Mouse (Mus musculus) MEL-GATA-1-ER (cell line): ENCODE measurements around the gene Colca2.
A peak's percentile ranks its signal among the peaks of the same experiment; 100 is the strongest.

Experiments used
- DNase-seq: peaks from one replicate; pipeline ENCODE4 v3.0.0-alpha.2; 2012; ENCODE audit warnings: low read depth; ENCODE audit errors: extremely low read depth

The Colca2 gene

DNA sequence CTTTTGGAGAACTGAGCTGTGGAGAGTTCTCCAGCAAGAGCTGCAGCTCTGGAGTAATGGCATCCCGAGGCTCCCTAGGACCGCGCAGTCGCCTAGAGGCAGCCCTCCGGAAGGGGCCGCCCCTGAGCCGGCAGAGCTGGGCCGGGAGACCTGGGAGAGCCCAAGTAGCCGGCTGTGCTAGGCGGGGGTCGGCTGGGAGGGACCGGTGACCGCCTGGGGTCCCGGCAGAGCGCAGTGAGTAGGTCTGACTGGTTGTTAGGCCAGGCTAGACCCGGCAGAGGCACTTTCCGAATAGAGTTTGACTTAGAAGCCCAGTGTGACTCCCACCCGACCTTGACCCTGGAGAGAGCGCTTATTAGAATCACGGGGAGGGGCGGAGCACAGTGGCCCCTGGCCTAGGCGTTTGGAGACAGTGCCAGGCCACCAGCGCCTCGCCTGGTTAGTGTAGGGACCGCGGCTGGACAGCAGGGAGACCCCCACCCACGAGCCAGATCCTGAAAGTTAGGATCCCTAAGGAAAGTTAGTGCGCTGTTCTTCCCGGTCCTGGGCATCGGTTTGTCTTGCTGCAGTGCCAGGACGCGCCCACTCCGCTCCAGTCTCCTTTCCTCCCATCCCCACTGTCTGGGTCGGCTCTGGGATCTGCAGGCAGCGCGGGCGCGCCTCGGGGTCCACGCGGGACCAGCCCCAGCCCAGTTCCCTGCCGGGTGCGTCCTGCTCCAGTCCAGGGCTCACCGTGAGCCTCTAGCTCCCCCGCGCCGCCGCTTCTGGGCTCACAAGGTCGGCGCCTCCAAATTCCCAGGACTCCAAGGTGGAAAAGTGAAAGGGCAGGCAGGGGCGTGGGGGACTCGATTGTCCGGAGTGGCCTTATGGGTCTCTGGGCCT, at the start of gene Colca2:
TSS of gene Colca2 (minus strand) at position 70 of the 882 bp plus-strand sequence.
- no peak for DNase-seq

DNA sequence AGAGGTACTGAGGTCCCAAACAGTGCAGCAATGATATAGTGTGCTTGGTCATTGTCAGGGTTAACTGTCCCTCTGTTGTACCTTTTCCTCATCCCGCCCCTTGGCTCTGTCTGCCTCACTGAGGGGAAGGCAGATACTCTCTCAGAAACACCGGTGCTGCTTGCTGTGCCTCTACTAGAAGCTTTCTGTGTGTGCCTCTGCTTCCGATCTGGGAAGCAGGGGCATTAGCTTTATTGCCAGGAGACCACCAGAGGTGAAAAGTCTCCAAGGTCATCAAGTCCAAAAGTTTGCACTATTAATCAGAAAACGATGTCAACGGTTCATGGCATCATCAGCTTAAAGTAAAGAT, 49.2 kb upstream of the Colca2 start:
- DNase-seq, result no peak

GRCm38 (mm10) chr9:51326619-51327554, 48.5 kb upstream of the Colca2 start:
- DNase-seq, result no peak

DNA sequence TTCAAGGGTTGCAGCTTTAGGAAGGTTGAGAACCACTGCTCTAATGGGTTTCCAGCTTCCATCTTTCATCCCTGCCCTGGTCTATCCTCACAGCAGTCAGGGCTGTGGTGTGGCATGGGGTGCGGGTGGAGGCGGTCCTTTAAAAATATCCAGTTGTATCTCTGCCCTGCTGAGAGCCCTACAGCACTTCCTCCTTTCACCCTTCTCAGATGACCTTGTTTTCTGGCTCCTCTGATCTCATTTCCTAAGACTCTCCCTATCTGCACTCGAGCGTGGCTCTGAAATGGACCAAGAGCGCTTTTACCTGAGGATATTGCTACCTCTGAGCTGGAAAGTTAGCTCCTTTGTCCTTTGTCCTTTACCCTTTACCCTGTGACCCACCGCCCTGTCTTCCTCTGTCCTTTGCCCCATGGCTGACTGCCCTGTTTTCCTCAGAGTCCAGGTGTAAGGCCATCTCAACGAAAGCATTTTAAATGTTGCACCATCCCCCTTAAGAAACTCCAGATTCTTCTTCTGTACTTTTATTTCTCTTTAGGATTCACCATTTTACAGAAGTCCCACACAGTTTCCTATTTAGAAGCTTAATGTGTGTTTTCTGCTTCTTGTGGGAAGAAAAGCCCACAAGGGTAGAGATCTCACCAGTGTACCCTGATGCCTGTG, 46.2 kb upstream of the Colca2 start:
- DNase-seq, result no peak

DNA sequence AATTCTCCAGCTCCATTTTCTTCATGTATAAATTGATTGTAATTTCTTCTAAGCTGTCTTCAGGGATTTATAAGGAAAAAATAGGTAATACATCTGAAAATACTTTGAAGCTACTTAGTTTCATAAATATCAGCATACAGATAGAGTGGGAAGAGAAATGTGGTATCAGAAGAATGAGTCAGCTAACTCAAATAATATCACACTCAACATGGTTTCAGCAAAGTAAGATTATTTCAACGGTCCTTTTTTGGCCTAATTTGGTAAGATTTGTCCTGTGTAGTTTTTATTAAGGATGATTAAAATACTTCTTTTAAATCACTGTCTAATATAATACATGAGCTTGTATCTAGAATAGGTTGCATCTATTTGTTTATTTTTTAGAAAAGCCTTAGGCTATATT, 41.7 kb upstream of the Colca2 start:
- no peak for DNase-seq

DNA sequence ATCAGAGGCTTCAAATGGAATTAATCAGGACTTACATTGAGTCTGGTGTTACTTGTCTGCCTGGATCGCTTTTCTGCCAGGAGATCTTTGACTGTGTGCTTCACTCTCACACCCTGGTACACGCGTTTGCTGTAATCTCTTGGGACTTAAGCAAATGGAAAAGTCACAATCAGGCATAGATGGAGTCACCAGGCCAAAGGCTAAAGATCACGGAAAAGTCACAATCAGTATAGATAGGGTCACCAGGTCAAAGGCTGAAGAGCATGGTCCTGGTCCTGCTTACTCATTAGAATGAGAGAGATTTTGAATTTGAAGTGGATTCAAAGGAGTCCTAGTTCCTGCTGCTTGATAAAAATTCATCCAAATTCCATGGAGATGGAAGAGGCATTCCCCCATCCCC, 39.9 kb upstream of the Colca2 start:
- DNase-seq, result no peak

GRCm38 (mm10) chr9:51317322-51317721, 39.0 kb upstream of the Colca2 start:
- DNase-seq, result no peak

DNA sequence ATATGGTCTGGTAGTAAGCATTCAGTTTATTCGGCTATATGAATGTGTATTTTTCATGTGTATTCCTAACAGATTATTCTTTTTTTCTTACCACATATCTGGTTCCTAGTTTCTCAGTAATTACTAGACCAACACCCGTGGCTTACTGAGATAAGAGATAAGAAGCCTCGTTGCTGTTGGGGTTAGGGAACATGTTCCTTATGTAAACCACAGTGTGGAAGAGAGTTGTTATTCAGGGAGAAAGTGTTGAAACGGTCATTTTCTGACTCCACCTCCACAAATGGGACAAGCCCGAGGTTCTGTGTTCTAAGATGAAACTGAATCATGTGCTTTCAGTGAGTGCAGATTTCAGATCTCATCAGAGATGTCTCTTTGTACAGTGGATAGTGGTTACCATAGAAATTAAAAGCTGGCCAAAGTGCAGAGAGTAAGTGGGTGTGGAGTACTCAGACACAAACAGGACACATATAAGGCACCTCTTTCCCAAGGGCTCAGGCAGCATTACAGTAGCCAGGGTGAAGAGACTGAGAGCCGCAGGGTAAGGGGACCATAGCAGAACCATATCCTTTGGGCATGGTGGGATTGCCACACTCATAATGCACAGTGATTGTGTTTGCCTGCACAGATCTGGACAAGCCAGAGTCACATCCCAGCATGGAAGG, 37.2 kb upstream of the Colca2 start:
- DNase-seq, result peak; percentile 88

GRCm38 (mm10) chr9:51312554-51313317, 34.4 kb upstream of the Colca2 start:
- no peak for DNase-seq

DNA sequence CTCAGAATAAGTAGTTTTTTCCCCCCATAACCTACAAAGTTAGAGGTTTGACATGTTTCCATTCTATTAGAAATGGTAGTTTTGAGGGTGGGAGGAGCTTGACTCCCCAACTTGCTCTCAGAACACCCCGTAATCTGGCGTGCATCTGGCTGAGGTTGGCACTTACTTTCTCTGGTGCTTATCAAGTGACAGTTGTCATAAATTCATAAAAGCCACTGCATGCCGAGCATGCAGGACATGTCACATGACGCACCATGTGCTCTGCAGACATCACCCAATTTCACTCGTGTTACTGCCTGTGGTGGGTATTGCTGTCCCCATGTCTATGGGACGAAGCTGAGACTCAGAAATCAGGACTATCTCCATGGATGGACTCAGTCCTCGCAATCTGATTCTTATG, 32.1 kb upstream of the Colca2 start:
- DNase-seq, result no peak

DNA sequence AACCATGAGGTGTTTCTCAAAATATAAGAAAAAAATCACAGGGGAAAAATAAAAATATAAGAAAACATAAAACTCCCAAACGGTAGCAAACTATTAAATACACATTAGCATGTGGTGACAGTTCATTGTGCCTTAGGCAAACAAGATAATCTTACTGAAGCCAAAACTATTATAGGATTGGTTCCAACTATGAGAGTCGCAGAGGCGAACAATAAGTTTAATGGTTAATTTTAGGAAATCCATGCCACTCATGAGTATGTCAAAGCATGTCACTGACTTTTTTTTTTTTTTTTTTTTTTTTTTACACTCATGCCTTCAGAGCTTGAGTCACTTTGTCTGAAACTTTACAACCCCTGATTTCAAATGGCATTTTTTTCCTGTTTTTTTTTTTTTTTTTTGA, 28.0 kb upstream of the Colca2 start:
- no peak for DNase-seq

GRCm38 (mm10) chr9:51305146-51305545, 26.8 kb upstream of the Colca2 start:
- DNase-seq, result no peak

DNA sequence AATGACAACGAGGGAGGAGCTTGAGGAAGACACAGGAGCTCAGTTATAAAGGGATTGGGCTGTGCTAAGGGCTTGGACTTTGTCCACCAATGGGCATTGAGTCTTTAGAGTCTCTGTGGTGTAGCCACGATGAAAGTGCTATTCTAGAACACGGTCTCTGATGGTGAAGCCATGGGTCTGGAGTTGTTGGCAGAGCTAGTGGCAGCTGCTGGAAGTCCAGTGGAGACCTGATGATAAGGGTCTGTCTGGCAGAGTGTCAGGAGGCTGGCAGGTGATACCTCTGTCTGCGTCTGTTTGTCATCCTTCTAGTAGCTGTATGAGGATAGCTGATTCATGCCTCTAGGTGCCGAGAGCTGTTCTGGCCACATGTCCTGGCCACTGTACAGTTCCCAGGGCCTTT, 25.6 kb upstream of the Colca2 start:
- DNase-seq, result no peak

DNA sequence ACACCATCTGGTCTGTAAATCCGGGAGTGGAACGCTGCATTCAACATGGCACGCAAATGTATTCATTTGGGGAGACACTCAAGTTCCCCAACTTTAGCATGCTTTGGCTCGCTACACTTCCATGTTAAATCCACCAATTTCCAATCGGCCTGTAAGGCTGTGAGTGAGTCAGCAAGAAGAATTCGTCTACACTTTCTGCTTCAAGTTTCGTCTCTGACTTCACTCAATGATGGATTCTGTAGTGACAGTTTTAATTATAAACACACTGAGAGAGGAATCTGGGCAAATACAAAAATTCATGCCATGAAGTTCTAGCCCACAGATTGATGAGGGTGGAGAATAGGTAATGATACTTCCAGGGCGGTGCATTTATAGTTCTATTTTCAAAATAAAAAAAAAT, 15.2 kb upstream of the Colca2 start:
- DNase-seq, result no peak

DNA sequence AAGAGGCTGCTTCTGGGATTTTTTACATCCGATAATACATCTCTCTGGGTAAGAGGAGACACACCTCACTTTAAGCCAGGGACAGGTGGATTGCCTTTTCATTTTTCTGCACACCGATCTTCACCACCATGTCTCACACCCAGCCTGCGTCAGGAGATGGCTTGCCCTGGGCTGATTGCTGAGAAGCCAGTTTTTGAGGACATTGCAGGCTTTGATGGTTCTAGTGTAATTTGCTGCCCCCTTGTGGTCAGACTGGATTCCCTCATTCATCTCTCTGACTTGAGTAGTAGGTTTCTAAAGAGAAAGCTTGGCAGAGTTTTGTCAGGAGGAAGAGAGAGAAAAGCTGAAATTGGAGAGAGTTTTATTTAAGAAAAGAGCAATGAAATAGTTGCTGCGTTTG, 14.3 kb upstream of the Colca2 start:
- DNase-seq, result peak; percentile 60

DNA sequence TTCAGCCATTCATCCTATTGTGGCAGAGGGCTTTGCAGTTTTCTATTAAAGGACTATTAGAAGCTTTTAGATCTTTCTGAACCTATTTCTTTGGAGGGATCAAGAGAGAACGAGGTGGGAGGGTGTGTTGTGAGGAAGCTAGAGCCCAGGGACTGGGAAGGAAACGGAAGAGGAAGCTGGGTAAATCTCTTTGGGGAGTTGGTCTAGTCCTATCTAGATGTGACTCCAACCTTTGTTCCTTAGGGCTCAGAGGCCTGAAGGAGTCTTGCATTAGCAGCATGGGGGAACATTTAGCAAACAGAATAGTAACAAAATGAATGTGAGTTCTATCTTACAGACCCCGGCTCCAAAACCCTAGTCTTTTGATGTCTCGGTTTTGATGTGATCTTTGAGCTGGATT, 12.6 kb upstream of the Colca2 start:
- no peak for DNase-seq

GRCm38 (mm10) chr9:51286079-51286478, 7.7 kb upstream of the Colca2 start:
- no peak for DNase-seq

DNA sequence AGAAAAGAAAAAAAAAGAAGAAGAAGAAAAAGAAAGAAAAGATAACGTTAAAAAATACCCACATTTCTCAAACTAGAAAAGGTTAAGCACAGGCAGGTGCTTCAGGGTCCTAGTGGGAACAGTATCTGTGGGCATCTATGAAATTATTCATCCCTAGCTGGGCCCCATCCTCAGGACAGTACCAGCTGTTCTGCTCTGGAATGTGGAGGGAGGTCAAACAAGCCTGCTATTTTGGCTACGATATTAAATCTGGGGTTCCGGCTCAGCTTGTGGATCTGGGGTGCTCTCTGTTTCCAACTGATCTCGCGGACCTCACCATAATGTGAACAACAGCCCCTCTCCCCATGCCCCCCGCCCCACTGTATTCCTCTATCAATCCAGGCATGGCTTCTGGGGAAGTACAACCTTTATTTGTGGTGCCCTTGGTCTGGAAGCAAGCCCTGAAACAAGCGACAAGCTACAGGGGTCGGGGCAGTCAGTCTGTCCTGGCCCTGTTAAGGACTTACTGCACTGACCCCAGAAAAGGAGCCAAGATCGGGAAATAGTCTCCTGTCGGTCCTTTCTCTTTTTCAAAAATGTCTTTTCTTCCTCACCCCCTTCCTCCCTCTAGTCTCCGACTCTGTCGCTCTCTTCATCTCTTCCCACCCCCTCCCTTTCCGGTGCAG, 403 bp downstream of the Colca2 start:
- no peak for DNase-seq

DNA sequence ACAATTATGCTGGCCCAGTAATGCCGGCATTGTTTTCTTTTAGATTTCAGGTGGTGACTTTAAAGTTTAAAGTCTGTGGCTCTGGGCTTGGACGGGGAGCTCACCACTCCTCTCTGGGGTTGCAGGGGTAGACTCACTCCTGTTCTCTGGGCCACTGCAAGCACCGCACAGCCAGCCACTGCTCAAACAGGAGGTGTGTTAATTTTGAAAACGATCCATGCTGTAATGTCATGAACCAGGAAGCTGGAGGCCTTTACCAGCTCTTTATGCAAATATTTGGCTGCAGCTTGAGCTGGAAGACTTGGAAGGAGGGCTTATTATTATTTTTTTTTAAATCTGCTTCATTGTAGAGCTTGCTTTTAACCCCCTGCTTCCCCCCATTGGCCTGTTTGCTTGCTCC, 3.7 kb downstream of the Colca2 start:
- no peak for DNase-seq

DNA sequence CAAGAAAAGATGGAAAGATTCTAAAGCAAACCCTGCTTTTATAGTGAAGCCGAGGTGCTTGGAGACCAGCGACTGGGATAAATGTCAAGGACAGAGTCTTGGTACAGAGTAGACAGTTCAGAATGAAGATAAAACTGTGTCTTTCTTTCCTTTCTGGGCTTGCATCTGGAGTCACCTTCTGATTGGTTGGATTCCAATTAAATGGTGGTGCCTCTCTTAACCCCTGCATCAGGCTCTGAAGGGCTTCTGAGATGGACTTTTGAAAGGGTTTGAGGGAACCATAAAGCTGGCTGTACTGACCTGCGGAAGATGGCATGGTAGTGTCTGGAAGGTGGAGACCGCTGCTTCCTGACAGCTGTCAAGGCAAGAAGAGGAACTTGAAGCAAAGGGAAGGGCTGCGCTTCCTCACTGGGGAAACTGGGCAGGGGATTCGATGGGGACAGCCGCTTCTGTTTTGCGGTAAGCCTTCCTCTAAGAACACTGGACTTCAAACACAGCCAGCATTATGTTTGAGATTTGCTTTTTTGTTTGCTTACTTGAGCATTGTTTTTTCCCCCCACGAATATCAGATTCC, 4.7 kb downstream of the Colca2 start:
- peak; percentile 41 for DNase-seq
